Mouse (Mus musculus): ENCODE measurements around the gene Fgf12.

Fgf12 gene

DNA sequence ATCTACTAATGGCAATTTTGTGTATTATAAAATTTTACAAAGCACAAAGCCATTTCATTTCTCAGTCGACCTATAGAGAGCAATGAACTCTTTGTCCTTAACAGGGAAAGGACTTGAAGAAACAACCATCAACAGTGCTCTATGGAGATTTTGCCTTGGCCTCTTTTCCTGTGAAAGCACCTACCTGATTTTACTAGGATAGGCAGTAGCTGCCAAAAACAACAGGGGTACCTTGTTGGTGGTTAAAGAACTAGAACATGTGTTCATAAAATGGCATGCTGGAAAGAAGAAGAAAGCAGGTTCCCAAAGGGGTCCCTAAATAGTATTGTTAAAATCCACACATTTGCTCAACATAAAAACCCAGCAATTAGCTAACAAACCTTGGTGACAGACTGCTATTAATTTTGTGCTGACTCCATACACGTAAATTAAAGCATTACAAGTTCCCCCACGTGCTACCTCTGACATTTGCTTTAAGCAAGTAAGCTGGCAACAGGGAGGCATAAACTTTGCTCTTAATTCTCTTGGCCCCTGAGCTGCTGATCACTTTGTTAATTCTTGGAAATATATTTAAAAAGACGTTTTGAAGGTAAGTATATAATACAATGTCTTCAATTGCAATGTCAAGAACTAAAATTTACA is 463.1 kb downstream of the Fgf12 start:
- DNase-seq, result no peak

- no peak for DNase-seq
Measured at GRCm38 (mm10) chr16:28257904-28258303, 495.0 kb downstream of the Fgf12 start.

GRCm38 (mm10) chr16:28254303-28254702 is 498.6 kb downstream of the Fgf12 start:
- no peak for DNase-seq

GRCm38 (mm10) chr16:28251930-28252329 is 500.9 kb downstream of the Fgf12 start:
- DNase-seq, result no peak

DNA sequence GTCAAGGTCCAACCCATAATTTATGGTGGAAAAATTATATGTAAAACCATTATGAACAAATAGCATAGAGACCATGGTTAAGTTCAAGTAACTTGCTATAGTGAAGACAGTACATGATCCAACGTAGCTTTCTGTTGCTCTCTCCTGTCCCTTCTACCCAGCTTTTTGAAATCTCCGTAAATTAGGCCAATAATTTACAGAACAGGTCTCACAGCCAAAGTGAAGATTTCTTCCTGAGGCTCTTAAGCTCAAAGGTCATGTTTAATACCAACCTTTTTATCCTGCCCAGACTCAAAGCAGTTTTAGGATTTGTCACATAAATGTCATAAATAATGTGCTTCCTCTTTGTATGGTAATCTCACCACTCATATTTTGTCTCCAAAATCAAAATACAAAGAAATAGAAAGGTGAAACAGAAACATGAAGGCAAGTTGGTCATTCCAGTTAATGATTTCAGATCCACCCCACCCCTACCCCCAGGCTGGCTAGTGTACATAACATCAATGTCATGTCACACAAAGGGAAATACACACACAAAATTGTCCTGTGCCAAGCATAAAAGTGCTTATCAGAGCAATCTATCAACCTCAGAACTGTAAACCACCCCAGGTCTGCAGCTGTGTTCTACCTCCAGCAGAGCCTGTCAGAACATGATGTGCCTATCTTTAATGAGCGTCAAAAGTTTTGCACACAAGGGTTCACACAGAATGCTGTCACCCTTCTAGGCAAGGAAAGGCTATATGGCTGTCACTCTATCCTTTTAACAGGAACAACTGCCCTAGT is 509.8 kb downstream of the Fgf12 start:
- DNase-seq, result no peak

GRCm38 (mm10) chr16:28239382-28239781 is 513.5 kb downstream of the Fgf12 start:
- no peak for DNase-seq

GRCm38 (mm10) chr16:28238019-28238868 is 514.6 kb downstream of the Fgf12 start:
- no peak for DNase-seq

- DNase-seq, result no peak
Measured at GRCm38 (mm10) chr16:28215930-28216329, 536.9 kb downstream of the Fgf12 start.

- no peak for DNase-seq
Measured at GRCm38 (mm10) chr16:28212411-28212810, 540.5 kb downstream of the Fgf12 start.

- no peak for DNase-seq
Measured at GRCm38 (mm10) chr16:28156443-28156842, 596.4 kb downstream of the Fgf12 start.

GRCm38 (mm10) chr16:28140972-28141371 is 611.9 kb downstream of the Fgf12 start:
- DNase-seq, result peak; percentile 27

- no peak for DNase-seq
Measured at GRCm38 (mm10) chr16:28127006-28127405, 625.9 kb downstream of the Fgf12 start.

Measured in embryo, embryonic 11 days (tissue).